In genomic region chr3:147092188-147093075, GRCm38 (mm10) we compare ENCODE assay signal across 11 mouse cellular contexts.
A peak's percentile ranks its signal among the peaks of the same experiment; 100 is the strongest.
DNase-seq lines count a peak whose midpoint lies in the region; ATAC-seq and TF ChIP-seq lines count a peak whose summit lies in the region.
"Had no signal": no experiment of that assay in that cellular context is flagged by ENCODE, and none has a peak within 500 bp of the region (broad histone marks: within the 10 kb centered on the region; RNA-seq: fewer than 3 reads in every experiment).

No protein-coding gene starts in this region.

- no peaks in the 10 kb centered on the region for H3K36me3 ChIP-seq in hindbrain, embryonic 13.5 days
- no peaks in the 10 kb centered on the region for H3K36me3 ChIP-seq in hindbrain, embryonic 12.5 days
- no peaks in the 10 kb centered on the region for H3K36me3 ChIP-seq in midbrain, embryonic 13.5 days
- H3K36me3 ChIP-seq in midbrain, embryonic 11.5 days (ENCODE audit: control insufficient read depth, insufficient read depth, low read length): no peaks in the 10 kb centered on the region
- no peaks in the 10 kb centered on the region for H3K36me3 ChIP-seq in forebrain, postnatal 0 days (ENCODE audit: insufficient read depth)
- H3K36me3 ChIP-seq: embryonic facial prominence, embryonic 13.5 days; kidney, embryonic 15.5 days; lung, embryonic 15.5 days had no signal

- H3K27ac ChIP-seq in hindbrain, embryonic 13.5 days: peak overlapping the region; percentile 30
- H3K27ac ChIP-seq in hindbrain, embryonic 12.5 days: no peak overlapping the region
- peak overlapping the region; percentile 41; the same call in 1 of the 2 replicates for H3K27ac ChIP-seq in midbrain, embryonic 13.5 days
- H3K27ac ChIP-seq in midbrain, embryonic 11.5 days (ENCODE audit: low read depth, low read length): no peak overlapping the region
- peak overlapping the region; percentile 42; the same call in 1 of the 2 replicates for H3K27ac ChIP-seq in forebrain, postnatal 0 days (ENCODE audit: low read depth, low read length)
- H3K27ac ChIP-seq: embryonic facial prominence, embryonic 13.5 days; kidney, embryonic 15.5 days; lung, embryonic 15.5 days had no signal

- ATAC-seq in hindbrain, embryonic 13.5 days (ENCODE audit: low FRiP score): no peak
- ATAC-seq in hindbrain, embryonic 12.5 days (ENCODE audit: low FRiP score): no peak
- ATAC-seq in midbrain, embryonic 13.5 days: no peak
- ATAC-seq in midbrain, embryonic 11.5 days (ENCODE audit: low FRiP score): no peak
- ATAC-seq in forebrain, postnatal 0 days: peak; percentile 56; the same call in 1 of the 2 replicates
- no peak for ATAC-seq in megakaryocyte-erythroid progenitor cell, adult 5-6 weeks (replicated peaks; ENCODE audit: low FRiP score, low TSS enrichment, poor library complexity, severe bottlenecking)

- intact Hi-C loops in left cerebral cortex, postnatal 25 days (cut with DNase I): no loop called here

- H3K4me3 ChIP-seq in hindbrain, embryonic 13.5 days: no peak overlapping the region
- H3K4me3 ChIP-seq in hindbrain, embryonic 12.5 days: no peak overlapping the region
- H3K4me3 ChIP-seq in midbrain, embryonic 13.5 days (replicated peaks): no peak overlapping the region
- H3K4me3 ChIP-seq in midbrain, embryonic 11.5 days (ENCODE audit: low read depth, low read length): no peak overlapping the region
- H3K4me3 ChIP-seq in forebrain, postnatal 0 days (ENCODE audit: low read depth, low read length): no peak overlapping the region
- H3K4me3 ChIP-seq: embryonic facial prominence, embryonic 13.5 days; kidney, embryonic 15.5 days; lung, embryonic 15.5 days; myocyte had no signal

- DNase-seq in midbrain, embryonic 11.5 days (ENCODE audit: low spot score, missing footprints): no peak
- peak; percentile 68 for DNase-seq in forebrain, postnatal 0 days
- no peak for DNase-seq in left cerebral cortex, postnatal 25 days (ENCODE audit: low spot score in 2 of 2)

- TF ChIP-seq CTCF in forebrain, postnatal 0 days (IDR thresholded peaks at IDR 0.05; ENCODE audit: low read depth): peak; percentile 64

- H3K4me1 ChIP-seq in hindbrain, embryonic 13.5 days (replicated peaks): peaks cover 15% of the 10 kb centered on the region
- H3K4me1 ChIP-seq in hindbrain, embryonic 12.5 days: no peaks in the 10 kb centered on the region
- peaks cover 4% of the 10 kb centered on the region; the same call in 1 of the 2 replicates for H3K4me1 ChIP-seq in midbrain, embryonic 13.5 days (replicated peaks)
- no peaks in the 10 kb centered on the region for H3K4me1 ChIP-seq in midbrain, embryonic 11.5 days (ENCODE audit: control insufficient read depth, insufficient read depth, low read length)
- peaks cover 5% of the 10 kb centered on the region; the same call in 1 of the 2 replicates for H3K4me1 ChIP-seq in forebrain, postnatal 0 days (ENCODE audit: insufficient read depth)
- H3K4me1 ChIP-seq: lung, embryonic 15.5 days had no signal

- H3K27me3 ChIP-seq in hindbrain, embryonic 13.5 days: no peaks in the 10 kb centered on the region
- H3K27me3 ChIP-seq in hindbrain, embryonic 12.5 days: no peaks in the 10 kb centered on the region
- H3K27me3 ChIP-seq in midbrain, embryonic 13.5 days: peaks cover 12% of the 10 kb centered on the region
- H3K27me3 ChIP-seq in midbrain, embryonic 11.5 days (ENCODE audit: control insufficient read depth, insufficient read depth, low read length): no peaks in the 10 kb centered on the region
- no peaks in the 10 kb centered on the region for H3K27me3 ChIP-seq in forebrain, postnatal 0 days (ENCODE audit: insufficient read depth, low read length)
- H3K27me3 ChIP-seq: kidney, embryonic 15.5 days; lung, embryonic 15.5 days had no signal

- H3K9ac ChIP-seq in hindbrain, embryonic 13.5 days: no peak overlapping the region
- H3K9ac ChIP-seq in hindbrain, embryonic 12.5 days: no peak overlapping the region
- no peak overlapping the region for H3K9ac ChIP-seq in midbrain, embryonic 13.5 days (replicated peaks)
- H3K9ac ChIP-seq in midbrain, embryonic 11.5 days (ENCODE audit: low read length): no peak overlapping the region
- 0 out of 2 replicates have a peak overlapping the region, but pooled peaks have one; percentile 1 for H3K9ac ChIP-seq in forebrain, postnatal 0 days
- H3K9ac ChIP-seq: embryonic facial prominence, embryonic 13.5 days; kidney, embryonic 15.5 days; lung, embryonic 15.5 days had no signal

- no peaks in the 10 kb centered on the region for H3K9me3 ChIP-seq in hindbrain, embryonic 13.5 days
- no peaks in the 10 kb centered on the region for H3K9me3 ChIP-seq in hindbrain, embryonic 12.5 days (replicated peaks)
- no peaks in the 10 kb centered on the region for H3K9me3 ChIP-seq in midbrain, embryonic 13.5 days
- no peaks in the 10 kb centered on the region for H3K9me3 ChIP-seq in midbrain, embryonic 11.5 days (ENCODE audit: control insufficient read depth, low read length)
- H3K9me3 ChIP-seq in forebrain, postnatal 0 days (ENCODE audit: low read length): no peaks in the 10 kb centered on the region
- H3K9me3 ChIP-seq: embryonic facial prominence, embryonic 13.5 days; kidney, embryonic 15.5 days; lung, embryonic 15.5 days had no signal

- no peak overlapping the region for H3K4me2 ChIP-seq in hindbrain, embryonic 13.5 days
- no peak overlapping the region for H3K4me2 ChIP-seq in hindbrain, embryonic 12.5 days (replicated peaks)
- no peak overlapping the region for H3K4me2 ChIP-seq in midbrain, embryonic 13.5 days (replicated peaks)
- H3K4me2 ChIP-seq in midbrain, embryonic 11.5 days: no peak overlapping the region
- H3K4me2 ChIP-seq in forebrain, postnatal 0 days (ENCODE audit: low read depth): no peak overlapping the region
- H3K4me2 ChIP-seq: embryonic facial prominence, embryonic 13.5 days; kidney, embryonic 15.5 days; lung, embryonic 15.5 days had no signal

- 51% methylated on average over 8 of the region's 8 CpGs for WGBS in hindbrain, embryonic 13.5 days
- WGBS in hindbrain, embryonic 12.5 days: 66% methylated on average over 8 of the region's 8 CpGs
- whole genome bisulfite sequencing in midbrain, embryonic 13.5 days: 57% methylated on average over 8 of the region's 8 CpGs
- WGBS in midbrain, embryonic 11.5 days: 79% methylated on average over 8 of the region's 8 CpGs
- 23% methylated on average over 8 of the region's 8 CpGs for WGBS in forebrain, postnatal 0 days

Comparison
In these comparisons a context has a peak if more than half of its experiments do, and no peak if none do; other contexts are left out.
1. H3K27ac ChIP-seq: peak in hindbrain, embryonic 13.5 days (single experiment), midbrain, embryonic 13.5 days (single experiment) and forebrain, postnatal 0 days (single experiment); none in hindbrain, embryonic 12.5 days (single experiment) and midbrain, embryonic 11.5 days (single experiment).